Mouse (Mus musculus) left cerebral cortex, postnatal 4 days (tissue): ENCODE results near the gene Ptprm. TPM values are rescaled to one million over a fixed set of nuclear protein-coding genes. Genes with fewer than 3 reads are reported as not detected.

Experiments
- DNase-seq: peaks from one replicate; pipeline ENCODE4 v3.0.0-alpha.2; 2022
- intact Hi-C: fragments of 180-260 bp; cut with DNase I; formaldehyde crosslinking; loops from one replicate; pipeline ENCODE4 v1.15.1; 2025
- total RNA-seq, 2 experiments: library from RNA; stranded (reverse); gene quantifications; 2 replicates each; pipeline ENCODE4 v1.2.3; 2021

Gene Ptprm
- total RNA-seq, 2 experiments from 2014 or later = 39.6 to 43.9 TPM

- peak; percentile 44 for DNase-seq
- intact Hi-C loops = no loop called here
These were observed 652.7 kb downstream of the Ptprm start for GRCm38 (mm10) chr17:66701358-66702184.

GRCm38 (mm10) chr17:66699896-66700295 lies 654.4 kb downstream of the Ptprm start:
- intact Hi-C loops = no loop called here

GRCm38 (mm10) chr17:66697650-66698049 lies 656.6 kb downstream of the Ptprm start:
- intact Hi-C loops = no loop called here

More at GRCm38 (mm10) chr17:66699896-66700295, 654.4 kb downstream of the Ptprm start:
- DNase-seq = no peak

GRCm38 (mm10) chr17:66696531-66697172 lies 657.6 kb downstream of the Ptprm start:
- intact Hi-C loops = no loop called here
- no peak for DNase-seq

More at GRCm38 (mm10) chr17:66697650-66698049, 656.6 kb downstream of the Ptprm start:
- no peak for DNase-seq

- intact Hi-C loops = no loop called here
- no peak for DNase-seq
These were observed 659.9 kb downstream of the Ptprm start for GRCm38 (mm10) chr17:66694326-66694725.

GRCm38 (mm10) chr17:66693676-66694304 lies 660.5 kb downstream of the Ptprm start:
- intact Hi-C loops = no loop called here
- no peak for DNase-seq

- DNase-seq = no peak
- intact Hi-C loops = no loop called here
These were observed 661.1 kb downstream of the Ptprm start for GRCm38 (mm10) chr17:66692941-66693675.

- intact Hi-C loops = loop anchor here (10.0 kb wide), 1 partner anchor 667 kb away; the partner anchor contains the start of gene Ptprm
- DNase-seq = no peak
These were observed 666.1 kb downstream of the Ptprm start for GRCm38 (mm10) chr17:66688179-66688578.

GRCm38 (mm10) chr17:66687543-66687942 lies 666.7 kb downstream of the Ptprm start:
- DNase-seq = no peak
- intact Hi-C loops = loop anchor here (10.0 kb wide), 1 partner anchor 667 kb away; the partner anchor contains the start of gene Ptprm

- peak; percentile 53 for DNase-seq
- intact Hi-C loops = loop anchor here (10.0 kb wide), 1 partner anchor 668 kb away; the partner anchor contains the start of gene Ptprm
These were observed 667.4 kb downstream of the Ptprm start for GRCm38 (mm10) chr17:66686701-66687489.

- no peak for DNase-seq
- intact Hi-C loops = loop anchor here (10.0 kb wide), 1 partner anchor 671 kb away; the partner anchor contains the start of gene Ptprm
These were observed 670.8 kb downstream of the Ptprm start for GRCm38 (mm10) chr17:66683411-66683810.

GRCm38 (mm10) chr17:66680662-66681061 lies 673.6 kb downstream of the Ptprm start:
- intact Hi-C loops = loop anchor here (10.0 kb wide), 1 partner anchor 674 kb away; the partner anchor contains the start of gene Ptprm
- DNase-seq = peak; percentile 66

GRCm38 (mm10) chr17:66674667-66675066 lies 679.6 kb downstream of the Ptprm start:
- DNase-seq = no peak
- intact Hi-C loops = no loop called here

GRCm38 (mm10) chr17:66671715-66672230 lies 682.5 kb downstream of the Ptprm start:
- DNase-seq = no peak
- intact Hi-C loops = no loop called here

- intact Hi-C loops = no loop called here
- no peak for DNase-seq
These were observed 683.0 kb downstream of the Ptprm start for GRCm38 (mm10) chr17:66671287-66671686.

- DNase-seq = no peak
These were observed 688.5 kb downstream of the Ptprm start for GRCm38 (mm10) chr17:66665791-66666190.

GRCm38 (mm10) chr17:66665201-66665756 lies 689.0 kb downstream of the Ptprm start:
- DNase-seq = no peak
- intact Hi-C loops = no loop called here

More at GRCm38 (mm10) chr17:66665791-66666190, 688.5 kb downstream of the Ptprm start:
- intact Hi-C loops = no loop called here

- intact Hi-C loops = no loop called here
These were observed 689.5 kb downstream of the Ptprm start for GRCm38 (mm10) chr17:66664796-66665195.

GRCm38 (mm10) chr17:66659242-66659641 lies 695.0 kb downstream of the Ptprm start:
- intact Hi-C loops = no loop called here
- no peak for DNase-seq

More at GRCm38 (mm10) chr17:66664796-66665195, 689.5 kb downstream of the Ptprm start:
- DNase-seq = no peak
